Mouse (Mus musculus): ENCODE results near the gene Tbl1x. TPM values are rescaled to one million over a fixed set of nuclear protein-coding genes. Genes with fewer than 3 reads are reported as not detected.

Gene Tbl1x
- polyA plus RNA-seq (2012; ENCODE audit: insufficient read depth, insufficient read length, missing spikeins) = 23.2 and 30.4 TPM in 2 replicates

DNA sequence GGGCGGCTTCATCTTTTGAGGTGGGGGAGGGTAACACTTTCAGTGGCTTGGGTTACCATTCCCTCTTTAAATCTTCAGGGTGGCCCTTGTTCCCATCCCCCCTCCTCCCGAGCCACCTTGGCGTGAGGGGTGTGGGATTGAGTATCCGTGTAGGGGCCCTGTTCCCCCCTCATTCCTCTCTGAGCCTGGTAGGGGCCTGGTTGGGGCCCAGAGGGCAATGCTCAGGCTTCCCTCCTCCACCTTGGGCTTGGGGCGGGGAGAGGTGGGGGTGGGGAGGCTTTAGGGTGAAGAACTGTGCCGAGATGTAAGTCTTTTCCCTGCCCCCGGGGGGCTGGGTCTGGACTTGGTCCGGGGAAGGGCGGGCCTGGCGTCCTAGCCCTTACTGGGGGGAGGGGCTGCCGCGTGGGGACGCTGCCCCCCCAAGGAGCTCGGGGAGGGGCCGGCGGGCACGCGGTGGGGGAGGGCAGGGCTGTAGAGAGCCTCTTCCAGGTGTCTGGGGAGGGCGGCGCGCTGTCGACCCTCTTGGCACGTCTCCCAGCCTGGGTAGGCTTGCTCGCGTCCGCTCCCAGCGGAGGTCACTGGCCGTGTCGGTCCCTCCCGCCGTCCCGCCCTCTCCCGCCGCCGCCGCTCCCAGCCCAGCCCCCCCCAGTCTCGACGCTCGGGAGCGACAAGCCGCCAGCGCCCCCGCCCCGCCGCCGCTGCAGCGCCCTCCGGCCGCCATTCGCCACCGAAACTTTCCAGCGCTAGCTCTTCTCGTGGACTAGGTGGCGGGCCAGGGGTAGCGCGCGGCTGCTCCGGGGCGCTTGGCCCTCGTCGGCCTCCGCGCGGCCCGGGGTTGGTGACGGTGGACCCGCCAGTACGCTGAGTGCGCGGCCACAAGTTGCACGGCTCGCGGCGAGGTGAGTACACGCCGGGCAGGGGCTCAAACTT is at the start of gene Tbl1x:
TSS of gene Tbl1x (plus strand) at position 643 of the 930 bp plus-strand sequence.
- Histone ChIP-seq H3K27ac (replicated peaks; ENCODE audit: low read depth, low read length) (peak within 1 kb of the TSS; percentile 92), H3K4me3 (ENCODE audit: insufficient read depth, low read depth, low read length) (peak within 1 kb of the TSS; percentile 97), H3K4me1 (ENCODE audit: control insufficient read depth, insufficient read depth, insufficient read length, low read length) (peaks cover 2% of the 10 kb centered on the region)

GRCm38 (mm10) chrX:77469216-77469615 is 41.6 kb upstream of the Tbl1x start:
- Histone ChIP-seq H3K4me1 (ENCODE audit: control insufficient read depth, insufficient read depth, insufficient read length, low read length) (no peaks in the 10 kb centered on the region), H3K27ac (replicated peaks; ENCODE audit: low read depth, low read length) (no peak overlapping the region), H3K4me3 (ENCODE audit: insufficient read depth, low read depth, low read length) (no peak overlapping the region)

DNA sequence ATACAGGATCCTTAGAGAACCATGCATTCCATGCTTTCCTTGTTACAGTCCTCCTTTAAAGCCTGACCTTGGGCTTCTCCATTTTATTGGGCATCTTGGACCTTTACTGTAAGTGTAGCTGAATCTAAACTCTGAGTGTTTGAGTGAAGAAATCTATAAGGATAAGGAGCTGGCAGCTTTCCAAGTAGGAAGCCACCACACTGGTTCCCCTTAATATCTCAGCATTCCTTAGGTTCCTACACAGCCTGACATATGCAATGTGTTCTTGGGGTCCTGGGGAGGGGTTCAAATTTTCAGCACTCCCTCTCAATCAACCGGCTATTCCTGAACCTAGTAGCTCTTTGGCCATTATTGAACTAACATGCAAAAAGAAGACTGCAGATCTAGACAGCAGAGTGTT is 38.0 kb upstream of the Tbl1x start:
- Histone ChIP-seq H3K4me1 (ENCODE audit: control insufficient read depth, insufficient read depth, insufficient read length, low read length) (no peaks in the 10 kb centered on the region), H3K4me3 (ENCODE audit: insufficient read depth, low read depth, low read length) (no peak overlapping the region), H3K27ac (replicated peaks; ENCODE audit: low read depth, low read length) (no peak overlapping the region)

GRCm38 (mm10) chrX:77473511-77473910 is 37.3 kb upstream of the Tbl1x start:
- H3K4me1 ChIP-seq (ENCODE audit: control insufficient read depth, insufficient read depth, insufficient read length, low read length) = no peaks in the 10 kb centered on the region
- no peak overlapping the region for H3K27ac ChIP-seq (replicated peaks; ENCODE audit: low read depth, low read length)
- no peak overlapping the region for H3K4me3 ChIP-seq (ENCODE audit: insufficient read depth, low read depth, low read length)

- no peak overlapping the region for H3K27ac ChIP-seq (replicated peaks; ENCODE audit: low read depth, low read length)
- no peak overlapping the region for H3K4me3 ChIP-seq (ENCODE audit: insufficient read depth, low read depth, low read length)
- no peaks in the 10 kb centered on the region for H3K4me1 ChIP-seq (ENCODE audit: control insufficient read depth, insufficient read depth, insufficient read length, low read length)
Observed at GRCm38 (mm10) chrX:77474551-77474950, 36.3 kb upstream of the Tbl1x start.

DNA sequence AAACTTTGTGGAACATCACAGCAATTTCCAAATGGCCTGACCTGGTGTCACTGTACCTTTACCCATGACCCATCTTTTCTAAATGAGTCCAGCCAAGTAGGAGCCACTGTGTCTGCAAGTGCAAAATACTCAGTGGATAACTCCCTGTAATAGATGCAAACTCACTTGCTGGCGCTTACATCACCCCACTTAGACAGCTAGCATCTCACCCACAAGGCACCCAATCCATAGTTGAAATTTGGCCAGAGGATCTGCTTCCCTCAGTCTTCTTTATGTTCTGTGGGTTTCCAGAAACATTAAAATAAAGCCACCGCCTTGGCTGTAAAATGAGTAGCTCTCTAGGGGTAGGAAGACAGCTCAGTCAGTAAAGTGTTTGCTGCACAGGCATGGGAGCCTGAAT is 33.3 kb upstream of the Tbl1x start:
- no peak overlapping the region for H3K4me3 ChIP-seq (ENCODE audit: insufficient read depth, low read depth, low read length)
- H3K27ac ChIP-seq (replicated peaks; ENCODE audit: low read depth, low read length) = no peak overlapping the region
- no peaks in the 10 kb centered on the region for H3K4me1 ChIP-seq (ENCODE audit: control insufficient read depth, insufficient read depth, insufficient read length, low read length)

- H3K4me1 ChIP-seq (ENCODE audit: control insufficient read depth, insufficient read depth, insufficient read length, low read length) = no peaks in the 10 kb centered on the region
- no peak overlapping the region for H3K27ac ChIP-seq (replicated peaks; ENCODE audit: low read depth, low read length)
- no peak overlapping the region for H3K4me3 ChIP-seq (ENCODE audit: insufficient read depth, low read depth, low read length)
Observed at GRCm38 (mm10) chrX:77487922-77488799, 22.7 kb upstream of the Tbl1x start.

DNA sequence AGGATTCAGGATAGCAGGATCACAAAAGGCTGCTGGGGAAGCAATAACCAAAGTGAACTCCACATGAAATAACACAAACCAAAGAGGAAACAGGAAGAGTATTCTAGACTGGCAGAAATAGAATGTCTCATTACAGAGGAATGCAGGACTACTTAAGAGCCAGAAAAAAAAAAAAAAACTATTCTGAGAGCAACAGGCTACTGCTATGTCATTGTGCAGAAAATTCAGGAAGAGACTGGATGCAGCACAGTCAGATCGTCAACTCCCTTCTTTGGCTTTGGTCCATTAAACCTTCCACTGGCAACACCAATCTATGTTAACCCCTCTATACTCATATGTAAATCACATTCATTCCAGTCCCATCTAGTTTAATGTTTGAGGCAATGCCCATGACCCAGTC is 20.7 kb upstream of the Tbl1x start:
- Histone ChIP-seq H3K4me3 (ENCODE audit: insufficient read depth, low read depth, low read length) (no peak overlapping the region), H3K4me1 (ENCODE audit: control insufficient read depth, insufficient read depth, insufficient read length, low read length) (no peaks in the 10 kb centered on the region), H3K27ac (replicated peaks; ENCODE audit: low read depth, low read length) (no peak overlapping the region)

DNA sequence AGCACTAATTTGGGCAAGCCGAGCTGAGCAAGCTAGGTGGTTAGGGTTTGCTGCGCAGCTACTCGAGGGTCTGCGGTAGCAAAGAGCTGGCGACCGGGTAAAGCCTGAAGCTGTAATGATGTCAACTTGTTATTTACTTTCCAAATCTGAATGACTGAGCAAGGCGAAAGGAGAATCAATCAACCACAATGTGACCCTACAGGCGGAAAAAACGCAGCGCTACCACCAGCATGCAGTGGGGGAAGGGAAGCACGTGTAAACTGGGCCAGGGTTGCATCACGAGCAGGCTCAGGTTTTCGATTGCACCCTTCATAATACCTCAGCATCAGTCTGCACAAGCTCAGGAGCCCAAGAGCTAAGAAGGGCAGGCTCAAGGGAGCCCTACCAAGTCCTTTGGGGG is 1.7 kb upstream of the Tbl1x start:
- Histone ChIP-seq H3K4me3 (ENCODE audit: insufficient read depth, low read depth, low read length) (0 out of 2 replicates have a peak overlapping the region, but pooled peaks have one; percentile 38), H3K4me1 (ENCODE audit: control insufficient read depth, insufficient read depth, insufficient read length, low read length) (peaks cover 2% of the 10 kb centered on the region; the same call in 1 of the 2 replicates), H3K27ac (replicated peaks; ENCODE audit: low read depth, low read length) (peak overlapping the region; percentile 77; the same call in 1 of the 2 replicates)

DNA sequence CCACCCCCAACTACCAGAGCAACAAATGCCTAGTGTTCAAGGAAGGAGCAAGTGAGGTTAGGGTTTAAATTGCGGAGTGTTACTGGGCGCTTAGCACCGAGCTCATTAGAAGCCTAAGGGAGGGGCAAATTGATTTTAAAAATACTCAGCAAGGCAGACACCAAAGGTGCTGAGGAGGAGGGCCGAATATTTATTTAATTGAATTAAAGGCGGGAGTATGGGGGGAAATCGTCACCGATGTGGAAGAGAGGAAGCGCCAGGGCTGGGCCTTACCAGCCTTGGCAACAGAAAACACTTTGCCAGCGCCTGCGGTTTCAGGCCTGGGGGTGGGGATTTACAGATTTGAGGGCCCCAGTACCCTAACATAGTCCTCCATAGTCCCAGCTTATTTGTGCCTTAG is 1.0 kb upstream of the Tbl1x start:
- H3K4me3 ChIP-seq (ENCODE audit: insufficient read depth, low read depth, low read length) = peak overlapping the region; percentile 54
- peak overlapping the region; percentile 77 for H3K27ac ChIP-seq (replicated peaks; ENCODE audit: low read depth, low read length)
- H3K4me1 ChIP-seq (ENCODE audit: control insufficient read depth, insufficient read depth, insufficient read length, low read length) = peaks cover 2% of the 10 kb centered on the region

DNA sequence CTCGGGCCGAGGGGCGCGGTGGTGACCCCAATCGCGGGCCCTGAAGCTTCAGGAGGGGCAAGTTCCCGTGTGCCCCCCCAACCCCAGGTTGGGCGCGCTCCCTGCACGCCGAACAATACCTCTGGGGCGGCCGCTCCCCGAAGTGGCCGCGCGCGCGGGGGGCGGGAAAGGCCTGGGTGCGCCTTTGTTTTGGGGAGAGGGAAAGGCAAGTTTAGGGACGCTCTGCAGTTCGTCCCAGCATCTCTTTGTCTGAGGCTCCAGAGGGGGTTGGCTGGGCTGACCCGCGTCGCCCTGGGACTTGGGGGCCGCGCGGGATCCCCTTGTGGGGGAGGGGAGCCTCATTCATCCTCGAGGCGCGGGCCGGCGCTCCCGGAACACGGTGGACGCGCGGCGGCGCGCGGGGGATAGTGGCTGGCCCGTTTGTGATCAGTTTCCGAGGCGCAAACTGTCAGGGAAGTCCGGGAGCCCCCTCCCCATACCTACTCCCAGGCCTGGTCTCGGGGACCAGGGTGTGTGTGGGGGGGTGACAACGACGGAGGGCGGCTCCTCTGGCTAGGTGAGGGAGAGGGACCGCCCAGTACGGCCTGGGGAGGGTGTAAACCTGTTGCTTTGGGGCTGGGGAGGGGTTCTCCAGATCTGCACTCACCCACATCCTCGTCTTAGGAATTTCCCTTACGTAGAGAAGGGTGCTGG is 634 bp downstream of the Tbl1x start:
- peak overlapping the region; percentile 92 for H3K27ac ChIP-seq (replicated peaks; ENCODE audit: low read depth, low read length)
- H3K4me3 ChIP-seq (ENCODE audit: insufficient read depth, low read depth, low read length) = peak overlapping the region; percentile 97
- H3K4me1 ChIP-seq (ENCODE audit: control insufficient read depth, insufficient read depth, insufficient read length, low read length) = peaks cover 2% of the 10 kb centered on the region

DNA sequence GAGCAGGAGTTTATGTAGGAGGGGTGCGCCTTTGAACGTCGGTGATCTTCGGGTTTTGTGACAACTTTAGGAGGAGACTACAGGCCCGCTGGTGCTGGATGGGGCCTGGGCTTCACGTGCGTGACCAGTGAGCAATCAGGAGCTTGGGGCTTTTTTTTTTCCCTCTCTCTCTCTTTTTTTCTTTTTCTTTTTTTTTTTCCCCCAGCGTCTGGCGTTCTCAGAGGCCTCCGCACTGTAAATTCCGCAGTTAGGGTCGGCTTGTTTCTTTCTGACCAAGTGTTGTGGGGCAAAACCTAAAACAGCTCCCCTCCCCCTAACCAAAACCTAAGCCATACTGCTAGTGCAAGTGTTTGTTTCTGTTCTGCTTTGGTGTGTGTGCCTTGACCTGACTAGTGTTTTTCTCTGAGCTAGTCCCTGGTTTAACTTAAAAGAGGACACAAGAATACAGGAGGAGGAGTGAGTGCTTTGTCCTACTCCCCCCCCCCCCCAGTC is 1.2 kb downstream of the Tbl1x start:
- Histone ChIP-seq H3K4me1 (ENCODE audit: control insufficient read depth, insufficient read depth, insufficient read length, low read length) (peaks cover 6% of the 10 kb centered on the region), H3K27ac (replicated peaks; ENCODE audit: low read depth, low read length) (peak overlapping the region; percentile 92), H3K4me3 (ENCODE audit: insufficient read depth, low read depth, low read length) (peak overlapping the region; percentile 97)

GRCm38 (mm10) chrX:77517274-77518085 is 6.7 kb downstream of the Tbl1x start:
- Histone ChIP-seq H3K27ac (replicated peaks; ENCODE audit: low read depth, low read length) (peak overlapping the region; percentile 50), H3K4me3 (ENCODE audit: insufficient read depth, low read depth, low read length) (no peak overlapping the region), H3K4me1 (ENCODE audit: control insufficient read depth, insufficient read depth, insufficient read length, low read length) (peaks cover 18% of the 10 kb centered on the region; the same call in 1 of the 2 replicates)

GRCm38 (mm10) chrX:77518929-77519328 is 8.1 kb downstream of the Tbl1x start:
- Histone ChIP-seq H3K4me1 (ENCODE audit: control insufficient read depth, insufficient read depth, insufficient read length, low read length) (peaks cover 16% of the 10 kb centered on the region; the same call in 1 of the 2 replicates), H3K27ac (replicated peaks; ENCODE audit: low read depth, low read length) (no peak overlapping the region), H3K4me3 (ENCODE audit: insufficient read depth, low read depth, low read length) (no peak overlapping the region)
